Mouse (Mus musculus) CH12.LX (cell line): Measurements from ENCODE around the gene Opcml. TPM values are rescaled to one million over a fixed set of nuclear protein-coding genes. Genes with fewer than 3 reads are reported as not detected.

Experiments
- DNase-seq: peaks from one replicate; pipeline ENCODE4 v3.0.0-alpha.2; 2013; ENCODE audit errors: extremely low read depth
- H3K27ac ChIP-seq: 2 replicates; pipeline ENCODE4 v1.5.1; 2012; ENCODE audit warnings: low read depth, mild to moderate bottlenecking, control low read depth, moderate library complexity; ENCODE audit not compliant: insufficient read depth
- H3K27me3 ChIP-seq: replicated peaks from 2 replicates; pipeline ENCODE3; 2012; ENCODE audit warnings: inconsistent platforms
- H3K36me3 ChIP-seq, 2 experiments: replicated peaks in 1 of 2; 2 replicates each; pipeline versions ENCODE3 to v1.6.1; 2012; ENCODE audit warnings: inconsistent platforms in 1 of 2, low read length in 1 of 2, mild to moderate bottlenecking in 1 of 2, mixed read lengths in 1 of 2, moderate library complexity in 1 of 2; ENCODE audit not compliant: control insufficient read depth in 1 of 2, insufficient read depth in 1 of 2
- H3K4me1 ChIP-seq, 2 experiments: 2 replicates each; pipeline ENCODE4 v1.6.1; 2012; ENCODE audit warnings: inconsistent platforms in 1 of 2, moderate library complexity in 1 of 2; ENCODE audit not compliant: insufficient read depth in 2 of 2, control insufficient read depth in 1 of 2
- H3K4me2 ChIP-seq: 2 replicates; pipeline ENCODE4 v1.6.1; 2012; ENCODE audit warnings: low read depth, mild to moderate bottlenecking, control low read depth; ENCODE audit not compliant: poor library complexity, insufficient read depth, severe bottlenecking
- H3K4me3 ChIP-seq, 3 experiments: fragments of 150-350 bp in 1 of 3; sonication (generic) in 1 of 3; replicated peaks in 1 of 3; 2 replicates each; pipeline versions ENCODE3 to v1.5.1; 2011 to 2012; ENCODE audit warnings: low read depth in 2 of 3, low read length in 2 of 3, mild to moderate bottlenecking in 2 of 3, moderate library complexity in 2 of 3, control low read depth in 1 of 3, improper control_type of control experiment in 1 of 3, inconsistent platforms in 1 of 3, mixed read lengths in 1 of 3; ENCODE audit not compliant: poor library complexity in 1 of 3
- H3K79me2 ChIP-seq: replicated peaks from 2 replicates; pipeline ENCODE4 v1.6.1; 2012; ENCODE audit warnings: mild to moderate bottlenecking, moderate library complexity; ENCODE audit not compliant: control insufficient read depth, poor library complexity, insufficient read depth, severe bottlenecking; ENCODE audit errors: extremely low read depth
- H3K9ac ChIP-seq: 2 replicates; pipeline ENCODE4 v1.6.1; 2012; ENCODE audit warnings: low read depth, mild to moderate bottlenecking, control low read depth, moderate library complexity; ENCODE audit not compliant: insufficient read depth
- H3K9me3 ChIP-seq: replicated peaks from 2 replicates; pipeline ENCODE3; 2012; ENCODE audit warnings: low read length, inconsistent platforms, mixed read lengths
- BHLHE40 ChIP-seq: IDR thresholded peaks from 2 replicates; pipeline ENCODE4 v1.6.1; 2011; ENCODE audit warnings: mild to moderate bottlenecking, low read depth, low read length, improper control_type of control experiment
- CHD1 ChIP-seq: IDR thresholded peaks from 2 replicates; pipeline ENCODE4 v1.6.1; 2012; ENCODE audit warnings: low read depth, low read length, improper control_type of control experiment, inconsistent platforms
- CHD2 ChIP-seq: IDR thresholded peaks from 2 replicates; pipeline ENCODE4 v1.6.1; 2011; ENCODE audit warnings: low read length, improper control_type of control experiment
- E2F4 ChIP-seq: IDR thresholded peaks from 2 replicates; pipeline ENCODE4 v1.6.1; 2011; ENCODE audit warnings: low read depth, low read length, improper control_type of control experiment; ENCODE audit not compliant: insufficient replicate concordance
- ETS1 ChIP-seq: conservative IDR thresholded peaks from 2 replicates; pipeline ENCODE4 v1.6.1; 2012; ENCODE audit warnings: low read depth, mild to moderate bottlenecking, inconsistent platforms, low read length, improper control_type of control experiment, moderate library complexity
- GABPA ChIP-seq: IDR thresholded peaks from 2 replicates; pipeline ENCODE4 v1.6.1; 2012; ENCODE audit warnings: low read depth, low read length, improper control_type of control experiment, inconsistent platforms; ENCODE audit not compliant: insufficient replicate concordance
- HCFC1 ChIP-seq: IDR thresholded peaks from 2 replicates; pipeline ENCODE4 v1.6.1; 2012; ENCODE audit warnings: low read depth, mild to moderate bottlenecking, inconsistent platforms, low read length, improper control_type of control experiment
- JUN ChIP-seq: IDR thresholded peaks from 2 replicates; pipeline ENCODE4 v1.6.1; 2011; ENCODE audit warnings: low read depth, mild to moderate bottlenecking, low read length, improper control_type of control experiment, moderate library complexity; ENCODE audit not compliant: insufficient read depth
- JUND ChIP-seq: conservative IDR thresholded peaks from 2 replicates; pipeline ENCODE4 v1.6.1; 2011; ENCODE audit warnings: low read depth, low read length, improper control_type of control experiment
- KAT2A ChIP-seq: IDR thresholded peaks from 2 replicates; pipeline ENCODE4 v1.6.1; 2012; ENCODE audit warnings: low read length, improper control_type of control experiment, inconsistent platforms; ENCODE audit not compliant: insufficient replicate concordance
- MAZ ChIP-seq: IDR thresholded peaks from 2 replicates; pipeline ENCODE4 v1.6.1; 2012; ENCODE audit warnings: low read depth, mild to moderate bottlenecking, inconsistent platforms, low read length, improper control_type of control experiment, moderate library complexity
- MEF2A ChIP-seq: IDR thresholded peaks from 2 replicates; pipeline ENCODE4 v1.6.1; 2014; ENCODE audit warnings: low read depth, mild to moderate bottlenecking, inconsistent platforms, low read length, improper control_type of control experiment, borderline replicate concordance
- NRF1 ChIP-seq: IDR thresholded peaks from 2 replicates; pipeline ENCODE4 v1.6.1; 2014; ENCODE audit warnings: low read depth, mild to moderate bottlenecking, inconsistent platforms, low read length, improper control_type of control experiment, moderate library complexity
- PAX5 ChIP-seq: IDR thresholded peaks from 2 replicates; pipeline ENCODE4 v1.6.1; 2012; ENCODE audit warnings: low read length, inconsistent platforms, mixed read lengths
- RCOR1 ChIP-seq: conservative IDR thresholded peaks from 2 replicates; pipeline ENCODE4 v1.6.1; 2012; ENCODE audit warnings: low read depth, mild to moderate bottlenecking, inconsistent platforms, low read length, improper control_type of control experiment
- SMC3 ChIP-seq: IDR thresholded peaks from 2 replicates; pipeline ENCODE4 v1.6.1; 2011; ENCODE audit warnings: low read depth, low read length, improper control_type of control experiment
- TCF12 ChIP-seq: IDR thresholded peaks from 2 replicates; pipeline ENCODE4 v1.6.1; 2014; ENCODE audit warnings: low read depth, mild to moderate bottlenecking, inconsistent platforms, low read length, improper control_type of control experiment
- UBTF ChIP-seq: IDR thresholded peaks from 2 replicates; pipeline ENCODE4 v1.6.1; 2012; ENCODE audit warnings: low read depth, mild to moderate bottlenecking, inconsistent platforms, low read length, improper control_type of control experiment, moderate library complexity
- USF2 ChIP-seq: conservative IDR thresholded peaks from 2 replicates; pipeline ENCODE4 v1.6.1; 2011; ENCODE audit warnings: low read depth, low read length, improper control_type of control experiment
- ZMIZ1 ChIP-seq: IDR thresholded peaks from 2 replicates; pipeline ENCODE4 v1.6.1; 2012; ENCODE audit warnings: low read depth, mild to moderate bottlenecking, inconsistent platforms, low read length, improper control_type of control experiment
- ZNF384 ChIP-seq: IDR thresholded peaks from 2 replicates; pipeline ENCODE4 v1.6.1; 2012; ENCODE audit warnings: low read depth, low read length, improper control_type of control experiment, inconsistent platforms
- dilution Hi-C: fragments of 300-500 bp; cut with MboI; formaldehyde crosslinking; loops from 2 replicates; pipeline ENCODE4 v1.14.3; 2020; ENCODE audit warnings: low sequenced_read_pairs; ENCODE audit not compliant: extremely low pct_unique_long_range_greater_than_20kb, extremely low pct_ligation_motif_present
- in situ Hi-C: fragments of 300-500 bp; cut with MboI; formaldehyde crosslinking; loops from 3 replicates; pipeline ENCODE4 v1.14.3; 2019; ENCODE audit warnings: low sequenced_read_pairs, low pct_ligation_motif_present, low pct_unique_long_range_greater_than_20kb, mixed read lengths
- polyA plus RNA-seq: library from polyadenylated mRNA; unstranded; fragments of >175 nt; gene quantifications from 2 replicates; pipeline ENCODE4 v1.2.1, GENCODE M21; 2012; ENCODE audit warnings: low read depth; ENCODE audit not compliant: insufficient read length
- total RNA-seq, 2 experiments: library from RNA; depleted of rRNA; stranded (reverse); fragments of 300-350 nt in 1 of 2; fragments of >200 nt in 1 of 2; gene quantifications; 2 replicates each; pipeline ENCODE4 v1.2.3; 2012 to 2014

Gene Opcml
- total and polyA plus RNA-seq, 3 experiments: 0.34 to 0.60 TPM; not detected in 1

DNA sequence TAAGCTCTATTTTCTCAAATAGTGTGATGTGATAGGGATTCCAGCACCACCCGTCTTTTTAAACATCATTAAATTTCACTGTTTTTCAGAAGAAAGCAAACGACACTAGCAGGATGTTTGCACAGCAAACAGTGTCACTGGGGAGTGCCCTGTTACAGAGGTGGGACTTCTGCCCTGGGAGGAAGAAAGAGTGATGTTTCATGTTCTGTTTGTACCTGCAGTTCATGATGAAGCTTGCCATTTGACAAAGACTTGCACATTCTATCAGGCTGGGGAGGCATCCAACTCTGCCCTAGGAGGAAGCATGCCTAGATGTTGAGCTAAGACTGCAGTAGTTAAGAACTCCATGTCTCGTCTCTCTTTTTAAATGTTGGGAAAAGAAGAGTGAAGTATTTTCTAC, 222.6 kb downstream of the Opcml start:
- dilution Hi-C loops: no loop called here
- TF ChIP-seq KAT2A: no peak
- TF ChIP-seq GABPA: no peak
- no peak for TF ChIP-seq CHD2
- TF ChIP-seq JUN: no peak
- no peak for TF ChIP-seq SMC3
- no peak for TF ChIP-seq UBTF
- TF ChIP-seq CHD1: no peak
- no peak for TF ChIP-seq USF2
- TF ChIP-seq BHLHE40: no peak
- no peak overlapping the region for H3K9ac ChIP-seq

DNA sequence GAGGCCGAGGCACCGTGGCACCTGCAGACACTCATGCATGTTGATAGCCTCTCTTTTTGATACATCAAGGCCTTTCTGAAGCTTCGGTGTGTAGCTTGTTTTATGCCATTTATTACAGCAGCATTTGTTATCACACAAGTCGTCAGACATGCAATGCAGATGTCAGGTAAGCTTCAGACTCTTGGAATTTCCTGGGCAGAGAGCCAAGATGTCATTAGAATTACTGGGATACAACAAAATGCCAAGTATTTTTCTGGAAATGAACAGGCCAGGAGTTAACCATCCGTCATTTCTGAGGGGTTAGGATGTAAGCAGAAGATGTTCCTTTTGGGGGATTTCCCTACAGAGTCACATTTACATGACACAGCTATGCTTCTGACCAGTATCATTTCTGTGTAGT, 237.6 kb downstream of the Opcml start:
- in situ Hi-C loops: no loop called here
- DNase-seq: no peak

More for the DNA sequence above, 222.6 kb downstream of the Opcml start:
- no peaks in the 10 kb centered on the region for H3K79me2 ChIP-seq
- H3K27ac ChIP-seq: no peak overlapping the region
- in situ Hi-C loops: no loop called here
- no peak for DNase-seq
- no peaks in the 10 kb centered on the region for H3K4me1 ChIP-seq
- H3K36me3 ChIP-seq: no peaks in the 10 kb centered on the region
- no peak overlapping the region for H3K4me2 ChIP-seq
- H3K9me3 ChIP-seq: peaks cover 10% of the 10 kb centered on the region
- no peak overlapping the region for H3K4me3 ChIP-seq
- H3K27me3 ChIP-seq: no peaks in the 10 kb centered on the region

DNA sequence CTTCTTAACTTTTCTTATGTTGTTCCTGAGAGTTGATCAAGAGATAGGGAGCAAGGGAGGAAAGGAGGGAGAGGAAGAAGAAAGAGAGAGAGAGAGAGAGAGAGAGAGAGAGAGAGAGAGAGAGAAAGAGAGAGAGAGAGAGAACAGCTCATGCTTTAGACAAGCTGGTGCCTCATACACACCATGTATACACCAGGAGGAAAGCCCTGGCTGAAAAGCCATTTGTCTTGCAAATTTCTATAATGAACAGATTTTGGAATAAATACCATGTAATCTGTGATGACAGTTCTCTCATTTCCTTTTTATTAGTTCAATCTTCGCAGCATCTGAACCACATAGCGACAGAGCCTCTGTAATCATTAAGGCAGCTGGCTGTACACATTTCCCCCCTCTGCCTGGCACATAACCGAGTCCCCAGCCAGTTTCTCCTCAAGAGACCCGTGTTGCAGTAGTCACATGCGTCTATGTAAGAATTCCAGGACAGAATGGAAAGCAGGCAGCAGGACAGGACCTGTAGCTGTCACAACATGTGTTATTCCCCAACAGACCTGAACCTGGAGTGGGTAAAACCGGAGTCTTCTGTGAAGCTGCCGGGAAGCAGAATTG, 238.3 kb downstream of the Opcml start:
- no peaks in the 10 kb centered on the region for H3K79me2 ChIP-seq
- DNase-seq: peak; percentile 15
- H3K9me3 ChIP-seq: peaks cover 14% of the 10 kb centered on the region
- peak overlapping the region; percentile 71; the same call in 1 of the 2 replicates for H3K27ac ChIP-seq
- no peaks in the 10 kb centered on the region for H3K27me3 ChIP-seq
- H3K4me3 ChIP-seq: peak overlapping the region in 1 of 3 experiments; percentile 35
- in situ Hi-C loops (no loop called here), dilution Hi-C loops (no loop called here)
- no peaks in the 10 kb centered on the region for H3K36me3 ChIP-seq
- H3K4me2 ChIP-seq: peak overlapping the region; percentile 6; the same call in 1 of the 2 replicates
- H3K9ac ChIP-seq: peak overlapping the region; percentile 8; the same call in 1 of the 2 replicates
- TF ChIP-seq CHD1: no peak
- no peak for TF ChIP-seq HCFC1
- no peak for TF ChIP-seq MEF2A
- TF ChIP-seq ZNF384: no peak
- TF ChIP-seq KAT2A: no peak
- no peak for TF ChIP-seq JUND
- TF ChIP-seq CHD2: no peak
- H3K4me1 ChIP-seq: peaks cover 0 to 6% of the 10 kb centered on the region in 2 experiments; a peak in 2 of 4 replicates

More for the DNA sequence above, 237.6 kb downstream of the Opcml start:
- H3K4me1 ChIP-seq: peaks cover 0 to 6% of the 10 kb centered on the region in 2 experiments; a peak in 2 of 4 replicates
- dilution Hi-C loops: no loop called here
- H3K27me3 ChIP-seq: no peaks in the 10 kb centered on the region
- no peak for TF ChIP-seq ETS1
- TF ChIP-seq CHD2: no peak
- TF ChIP-seq NRF1: no peak
- no peak for TF ChIP-seq PAX5
- no peak for TF ChIP-seq ZMIZ1
- no peak for TF ChIP-seq JUND
- no peak for TF ChIP-seq MAZ
- no peak for TF ChIP-seq TCF12
- no peak for TF ChIP-seq RCOR1
- no peak for TF ChIP-seq E2F4
- peaks cover 14% of the 10 kb centered on the region for H3K9me3 ChIP-seq
- H3K4me3 ChIP-seq: no peak overlapping the region
- no peaks in the 10 kb centered on the region for H3K79me2 ChIP-seq
- H3K4me2 ChIP-seq: no peak overlapping the region
- H3K27ac ChIP-seq: no peak overlapping the region
- no peak overlapping the region for H3K9ac ChIP-seq
- H3K36me3 ChIP-seq: no peaks in the 10 kb centered on the region
